Mouse (Mus musculus) kidney, postnatal 36 days (tissue): ENCODE data around the gene Catip.
"Not testable (repeated sequence)": the region's sequence is repeated elsewhere in the genome, so short reads cannot be mapped to it uniquely, and the experiment has no call there.

Source experiments
- DNase-seq, 2 experiments: peaks; one replicate each; pipeline ENCODE4 v3.0.0; 2021 to 2022; ENCODE audit warnings: mixed read lengths in 2 of 2

Gene Catip

GRCm38 (mm10) chr1:74361812-74362211, at the start of gene Catip:
Gene Catip (plus strand): TSS chr1:74362108.
- peak; percentile 86 to 87 for DNase-seq

- DNase-seq, result peak; percentile 78 to 86
Measured at GRCm38 (mm10) chr1:74313049-74313692, 48.7 kb upstream of the Catip start.

- DNase-seq, result peak in 1 of 2 experiments; percentile 1
Measured at GRCm38 (mm10) chr1:74314796-74315195, 47.1 kb upstream of the Catip start.

GRCm38 (mm10) chr1:74316114-74316827, 45.6 kb upstream of the Catip start:
- DNase-seq, result peak in 1 of 2 experiments; percentile 1

- DNase-seq, result peak in 1 of 2 experiments; percentile 43
Measured at GRCm38 (mm10) chr1:74318711-74319110, 43.2 kb upstream of the Catip start.

- no peak for DNase-seq
Measured at GRCm38 (mm10) chr1:74321396-74321795, 40.5 kb upstream of the Catip start.

GRCm38 (mm10) chr1:74326916-74327315, 35.0 kb upstream of the Catip start:
- DNase-seq, result not testable (repeated sequence)

- peak; percentile 46 to 56 for DNase-seq
Measured at GRCm38 (mm10) chr1:74329899-74330431, 31.9 kb upstream of the Catip start.

- peak in 1 of 2 experiments; percentile 44 for DNase-seq
Measured at GRCm38 (mm10) chr1:74331046-74331681, 30.7 kb upstream of the Catip start.

- DNase-seq, result peak; percentile 97 to 99
Measured at GRCm38 (mm10) chr1:74332241-74332763, 29.6 kb upstream of the Catip start.

GRCm38 (mm10) chr1:74332930-74333329, 29.0 kb upstream of the Catip start:
- DNase-seq, result peak; percentile 36 to 46

- DNase-seq, result no peak
Measured at GRCm38 (mm10) chr1:74334607-74335006, 27.3 kb upstream of the Catip start.

GRCm38 (mm10) chr1:74335033-74335432, 26.9 kb upstream of the Catip start:
- no peak for DNase-seq

- peak; percentile 55 to 59 for DNase-seq
Measured at GRCm38 (mm10) chr1:74335436-74336170, 26.3 kb upstream of the Catip start.

GRCm38 (mm10) chr1:74337241-74337771, 24.6 kb upstream of the Catip start:
- no peak for DNase-seq

GRCm38 (mm10) chr1:74338013-74338412, 23.9 kb upstream of the Catip start:
- no peak for DNase-seq

- no peak for DNase-seq
Measured at GRCm38 (mm10) chr1:74338626-74339025, 23.3 kb upstream of the Catip start.

GRCm38 (mm10) chr1:74339917-74340316, 22.0 kb upstream of the Catip start:
- DNase-seq, result no peak

GRCm38 (mm10) chr1:74340361-74340764, 21.5 kb upstream of the Catip start:
- peak; percentile 87 to 90 for DNase-seq

- not testable (repeated sequence) for DNase-seq
Measured at GRCm38 (mm10) chr1:74340992-74341391, 20.9 kb upstream of the Catip start.

- DNase-seq, result no peak
Measured at GRCm38 (mm10) chr1:74341898-74342297, 20.0 kb upstream of the Catip start.

- DNase-seq, result peak in 1 of 2 experiments; percentile 30
Measured at GRCm38 (mm10) chr1:74342308-74342707, 19.6 kb upstream of the Catip start.
